Mouse (Mus musculus) mesoderm, embryonic 11.5 days (tissue): ENCODE results near the gene Gm10188.
A peak's percentile ranks its signal among the peaks of the same experiment; 100 is the strongest.

Source experiments
- DNase-seq: peaks from one replicate; pipeline ENCODE4 v3.0.0-alpha.2; 2012; ENCODE audit warnings: low read depth, low spot score

The Gm10188 gene

DNA sequence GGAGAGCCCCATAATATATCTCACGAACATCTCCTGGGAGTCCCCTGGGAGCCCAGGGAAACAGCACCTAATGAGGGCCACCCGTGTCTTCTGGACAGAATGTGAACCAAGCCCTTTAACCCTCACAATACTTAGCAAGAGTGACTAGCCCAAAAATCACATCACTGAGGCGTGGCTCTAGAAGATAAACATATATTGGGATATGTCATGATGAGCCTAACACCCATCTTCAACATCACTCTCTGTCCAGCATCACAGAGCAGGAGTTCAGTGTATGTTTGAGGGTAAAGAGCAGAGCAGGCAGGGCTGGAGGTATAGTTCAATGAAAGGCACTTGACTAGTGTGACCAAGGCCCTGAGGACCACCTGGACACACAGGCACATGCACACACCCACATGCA, at the start of gene Gm10188:
Gene Gm10188 (minus strand): TSS at position 101 of the 400 bp plus-strand sequence.
- DNase-seq: no peak

DNA sequence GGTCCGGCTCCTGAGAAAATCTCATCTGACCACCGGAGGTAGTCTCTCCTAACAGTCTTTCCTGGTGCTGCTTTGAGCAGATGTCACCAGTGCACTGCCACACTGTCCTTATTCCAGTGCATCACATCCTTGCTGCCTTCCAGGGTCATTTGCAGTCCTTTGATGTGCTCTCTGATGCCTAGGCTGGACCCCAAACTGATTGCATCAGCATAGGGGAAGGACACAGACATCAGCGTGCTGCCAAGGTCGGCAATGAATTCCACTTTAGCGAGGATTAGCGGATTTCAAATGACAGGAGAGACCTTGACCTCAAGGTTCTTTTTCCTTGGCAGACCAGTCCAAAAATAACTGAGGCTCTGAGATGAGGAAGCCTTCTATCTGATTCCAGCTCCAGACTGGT, 47.6 kb upstream of the Gm10188 start:
- DNase-seq: no peak

DNA sequence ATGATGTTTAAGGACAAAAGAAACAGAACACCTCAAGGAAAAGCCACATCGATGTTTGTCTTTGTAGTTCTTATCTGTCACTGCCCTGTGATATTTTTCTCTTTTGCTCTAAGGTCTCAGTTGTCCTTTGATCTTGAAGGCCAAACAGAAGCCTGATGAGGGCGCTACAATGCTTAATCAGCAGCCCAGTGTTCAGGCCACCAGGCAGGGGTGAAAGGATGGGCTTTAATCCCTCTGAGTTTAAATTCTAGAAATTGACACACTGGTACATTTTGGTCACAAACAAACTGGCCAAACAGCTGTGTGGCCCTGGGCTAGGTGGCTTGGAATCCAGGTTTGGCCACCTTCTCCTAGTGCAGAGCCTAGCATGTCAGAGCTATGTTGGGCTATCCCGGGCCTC, 47.1 kb upstream of the Gm10188 start:
- no peak for DNase-seq

DNA sequence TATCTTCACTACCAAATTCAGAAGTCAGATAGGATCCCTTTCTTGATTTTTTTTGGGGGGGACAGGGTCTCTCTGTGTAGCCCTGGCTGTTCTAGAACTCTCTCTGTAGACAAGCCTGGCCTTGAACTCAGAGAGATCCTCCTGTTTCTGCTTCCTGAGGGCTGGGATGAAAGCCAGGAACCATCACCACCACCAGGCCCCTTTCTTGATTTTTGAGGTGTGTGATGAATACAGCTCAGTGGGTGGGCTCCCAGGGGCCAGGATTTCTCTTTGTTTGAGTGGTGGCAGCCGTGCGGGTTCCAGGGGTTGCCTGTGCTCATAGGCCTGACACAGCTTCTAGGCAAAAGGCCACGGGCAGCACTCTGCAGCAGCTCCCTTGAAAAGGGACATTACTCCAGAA, 41.7 kb upstream of the Gm10188 start:
- DNase-seq: no peak

DNA sequence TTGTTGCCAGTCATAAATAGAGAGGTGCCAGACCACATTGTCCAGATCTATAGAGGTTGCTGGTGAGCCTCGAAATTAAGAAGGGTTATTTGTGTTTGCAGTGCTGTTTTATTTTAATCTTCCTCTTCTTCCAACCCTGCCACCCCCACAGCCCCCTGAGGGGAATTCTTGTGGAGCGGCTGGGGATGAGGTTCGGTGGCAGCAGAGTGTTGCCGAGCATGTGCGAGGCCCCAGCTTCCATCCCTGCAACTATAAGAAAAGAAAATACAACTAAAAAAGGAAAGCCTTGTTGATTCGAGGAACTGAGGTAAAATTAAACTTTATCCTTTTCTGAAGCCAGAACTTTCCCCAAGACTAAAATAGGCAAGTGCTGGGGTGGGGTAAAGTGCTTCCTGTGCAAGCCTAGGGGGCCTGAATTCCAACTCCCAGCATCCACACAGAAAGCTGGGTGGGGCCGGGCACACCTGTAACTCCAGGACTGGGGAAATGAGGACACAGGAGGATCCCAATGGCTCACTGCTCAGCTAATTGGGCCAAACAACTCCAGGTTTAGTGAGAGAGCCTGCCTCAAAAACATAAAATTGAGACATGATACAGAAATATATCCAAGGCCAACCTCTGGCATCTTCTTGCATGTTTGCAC, 39.0 kb upstream of the Gm10188 start:
- no peak for DNase-seq

DNA sequence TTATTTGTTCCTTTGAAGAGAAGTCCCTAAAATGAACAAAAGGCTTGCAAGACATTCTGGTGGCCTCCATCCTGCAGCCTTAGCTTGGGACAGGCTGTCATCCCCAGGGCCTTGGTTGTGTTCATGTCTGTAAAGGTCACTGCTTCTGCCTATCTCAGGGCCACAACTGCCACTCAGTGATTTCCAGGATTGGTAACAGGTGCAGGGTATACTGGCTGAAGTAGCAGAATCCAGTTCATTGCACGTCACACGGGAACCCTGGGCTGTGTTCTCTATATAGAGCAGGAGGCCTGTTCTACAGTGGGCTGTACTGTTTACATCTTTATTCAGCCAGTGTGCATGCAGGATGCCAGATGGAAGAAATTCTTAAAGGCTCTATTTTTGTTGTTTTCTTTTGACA, 38.4 kb upstream of the Gm10188 start:
- no peak for DNase-seq

DNA sequence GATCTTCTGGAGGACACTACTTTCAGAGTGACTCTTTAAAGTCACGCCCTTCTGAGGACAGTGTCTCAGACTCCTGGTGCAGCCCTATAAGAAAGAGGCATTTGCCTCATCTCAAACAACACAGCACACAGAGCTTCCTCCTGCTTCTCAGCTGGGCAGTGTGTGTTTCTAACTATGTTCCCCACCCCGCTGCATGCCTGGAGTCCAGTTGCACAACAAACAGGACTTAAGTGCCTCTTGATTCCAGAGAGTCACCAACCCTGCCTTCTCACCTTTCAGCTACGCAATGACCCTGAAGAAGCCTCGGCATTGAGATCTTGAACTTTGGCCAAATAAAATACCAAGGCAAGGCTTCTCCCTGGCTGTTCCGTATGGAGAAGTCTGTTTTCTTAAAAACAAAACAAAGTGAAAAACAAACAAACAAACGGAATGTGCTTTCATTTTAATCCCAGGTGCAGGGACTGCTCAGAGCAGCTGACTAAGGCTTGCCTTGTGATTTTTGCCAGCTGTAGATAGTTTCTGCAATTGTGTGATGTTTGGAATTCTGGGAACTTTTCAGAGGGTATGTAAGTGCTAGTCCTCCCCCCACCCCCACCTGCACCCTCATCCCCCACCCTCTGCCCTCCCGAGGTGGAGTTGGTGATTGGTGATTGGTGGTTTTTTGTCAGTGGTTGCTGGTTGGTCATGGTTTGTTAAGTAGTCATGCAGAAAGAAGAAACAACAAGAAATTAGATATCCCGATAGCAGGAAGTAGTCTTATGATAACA, 37.4 kb upstream of the Gm10188 start:
- no peak for DNase-seq

DNA sequence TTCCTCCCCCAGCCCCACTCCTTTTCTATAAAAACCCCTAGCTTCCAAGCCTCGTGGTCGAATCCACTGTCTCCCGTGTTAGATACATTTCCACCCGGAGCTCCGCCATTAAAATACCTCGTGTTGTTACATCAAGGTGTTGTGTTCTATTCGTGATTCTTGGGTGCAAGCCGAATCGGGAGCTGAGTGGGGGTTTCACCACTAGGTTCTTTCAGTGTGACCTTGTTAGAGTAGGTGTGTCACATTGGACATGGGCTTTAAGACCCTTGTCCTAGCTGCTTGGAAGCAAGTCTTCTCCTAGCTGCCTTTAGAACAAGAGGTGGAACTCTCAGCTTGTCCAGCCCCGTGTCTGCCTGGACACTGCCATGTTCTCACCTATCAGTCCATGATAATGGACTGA, 36.4 kb upstream of the Gm10188 start:
- DNase-seq: no peak

DNA sequence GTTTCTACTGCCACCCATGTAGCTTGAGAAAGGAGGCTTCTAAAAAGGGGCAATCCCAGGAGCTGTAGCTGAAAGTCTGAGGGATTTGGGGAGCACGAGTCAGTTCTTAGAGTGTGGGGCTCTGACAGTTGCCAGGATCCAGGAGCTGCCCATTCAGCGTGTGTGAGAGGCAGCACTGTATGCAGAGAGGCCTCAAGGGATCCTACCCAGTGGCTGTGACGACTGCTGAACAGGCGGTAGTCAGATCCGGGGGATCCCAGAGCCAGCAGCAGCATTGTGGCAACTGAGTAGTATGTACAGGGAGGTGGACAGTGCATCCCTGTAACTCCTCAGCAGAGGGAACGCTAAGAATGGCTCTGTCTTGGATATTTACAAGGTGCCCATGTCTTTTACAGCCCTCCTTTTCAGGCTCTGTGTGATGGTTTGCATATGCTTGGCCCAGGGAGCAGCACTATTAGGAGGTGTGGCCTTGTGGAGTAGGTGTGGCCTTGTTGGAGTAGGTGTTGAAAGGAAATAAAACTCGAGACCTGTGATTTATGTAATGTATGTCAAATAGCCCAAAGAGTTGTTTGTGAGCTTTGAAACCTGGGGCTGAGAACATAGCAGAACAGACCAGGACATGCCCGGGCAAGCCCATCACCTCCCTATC, 35.8 kb upstream of the Gm10188 start:
- no peak for DNase-seq

DNA sequence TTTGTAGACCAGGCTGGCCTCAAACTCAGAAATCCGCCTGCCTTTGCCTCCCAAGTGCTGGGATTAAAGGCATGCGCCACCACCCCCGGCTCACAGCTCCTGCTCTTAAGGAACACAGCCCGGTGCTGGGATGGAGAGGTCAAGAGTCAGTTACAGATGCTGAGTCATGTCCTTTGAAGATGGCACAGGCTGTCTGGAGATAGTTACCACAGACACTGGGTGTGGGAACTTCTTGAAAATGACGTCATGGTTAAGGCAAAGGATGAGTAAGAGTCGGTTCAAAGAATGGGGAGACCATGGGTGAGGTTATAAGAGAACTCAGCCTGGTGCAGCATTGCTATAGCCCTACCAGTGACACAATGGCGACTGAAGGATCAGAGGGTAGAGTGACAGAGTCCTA, 35.0 kb upstream of the Gm10188 start:
- no peak for DNase-seq

DNA sequence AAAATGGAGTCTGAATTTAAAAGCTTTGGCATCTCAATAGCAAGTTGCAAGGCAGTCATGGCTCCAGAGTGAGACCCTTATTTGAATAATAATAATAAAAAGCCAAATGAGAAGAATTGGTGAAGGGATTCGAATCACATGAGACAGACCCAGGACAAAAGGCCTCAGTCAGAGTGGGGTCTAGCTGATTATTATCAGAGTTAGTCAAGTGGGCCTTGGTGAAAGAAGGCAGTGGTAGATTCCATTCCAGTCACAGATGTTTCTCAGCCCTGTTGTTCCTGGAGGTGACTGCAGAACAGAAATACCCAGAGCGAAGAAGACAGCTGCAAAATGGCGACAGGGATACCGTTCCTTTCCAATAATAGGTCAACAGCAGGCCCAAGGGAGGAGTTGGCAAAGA, 34.1 kb upstream of the Gm10188 start:
- DNase-seq: no peak

DNA sequence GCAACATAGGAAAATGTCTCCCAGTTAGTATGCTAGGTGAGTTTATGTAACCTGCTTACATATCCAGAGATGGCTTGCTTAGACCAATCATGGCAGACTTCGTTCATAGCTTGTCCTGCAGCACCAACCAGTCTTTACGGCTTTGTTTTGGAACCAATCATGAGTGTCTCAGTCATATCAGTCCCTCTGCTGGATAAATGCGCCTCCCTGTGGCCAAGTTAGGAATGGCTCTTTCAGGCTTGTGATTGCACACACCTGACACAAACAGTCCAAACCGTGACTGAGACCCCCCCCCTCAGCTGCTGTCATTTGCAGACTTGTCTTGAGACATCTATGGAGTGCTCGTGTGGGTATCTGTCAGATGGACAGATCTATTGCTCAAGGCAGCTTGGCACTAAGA, 31.5 kb upstream of the Gm10188 start:
- DNase-seq: no peak

DNA sequence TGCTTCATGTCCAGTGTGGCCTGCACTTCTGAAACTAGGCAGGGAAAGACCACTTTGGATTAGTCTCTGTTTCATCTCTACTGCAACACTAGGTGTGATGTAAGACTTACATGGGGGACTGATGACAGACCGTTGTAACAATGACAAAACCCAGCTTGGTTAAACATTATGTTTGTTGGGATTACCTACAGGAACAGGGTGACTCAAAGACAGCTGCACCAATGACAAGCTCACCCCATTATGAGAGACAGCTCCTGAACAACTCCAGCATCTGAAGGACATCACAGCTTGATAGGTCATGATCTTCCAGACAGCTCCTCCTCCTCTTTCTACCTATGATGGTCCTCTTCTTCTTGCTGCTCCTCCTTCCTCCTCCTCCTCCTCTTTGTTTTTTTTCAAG, 30.8 kb upstream of the Gm10188 start:
- no peak for DNase-seq

DNA sequence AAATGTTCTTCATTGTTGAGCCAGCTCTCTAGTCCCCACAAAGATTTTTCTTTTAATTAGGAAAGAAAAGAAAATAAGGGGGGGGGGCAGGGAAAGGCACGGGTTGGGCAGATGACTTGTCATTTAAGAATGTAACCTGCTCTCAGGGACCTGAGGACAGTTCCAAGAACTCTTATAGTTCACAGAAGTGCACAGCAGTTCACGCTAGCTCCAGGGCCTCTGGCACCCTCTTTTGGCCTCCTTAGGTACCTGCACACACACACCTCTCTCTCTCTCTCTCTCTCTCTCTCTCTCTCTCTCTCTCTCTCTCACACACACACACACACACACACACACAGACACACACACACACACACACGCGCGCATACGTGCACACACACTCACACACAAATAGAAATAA, 24.9 kb upstream of the Gm10188 start:
- no peak for DNase-seq

DNA sequence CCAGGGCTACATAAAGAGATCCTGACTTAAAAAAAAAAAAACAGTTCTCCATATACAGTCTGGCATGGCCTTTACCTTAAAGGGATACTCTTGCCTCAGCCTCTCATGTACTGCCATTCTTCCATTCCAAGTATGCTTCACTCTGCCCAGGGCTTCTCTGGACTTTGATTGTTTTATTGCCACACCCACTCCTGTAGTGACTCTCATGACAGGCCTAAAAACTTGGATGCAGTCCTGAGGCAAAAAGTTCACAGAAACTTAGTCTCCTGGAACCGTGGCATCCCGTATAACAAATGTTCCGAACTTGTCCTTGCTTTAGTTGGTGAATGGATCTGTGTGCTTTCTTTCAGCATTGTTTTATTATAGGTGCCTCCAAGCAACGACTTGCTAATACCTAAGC, 17.1 kb upstream of the Gm10188 start:
- DNase-seq: no peak

DNA sequence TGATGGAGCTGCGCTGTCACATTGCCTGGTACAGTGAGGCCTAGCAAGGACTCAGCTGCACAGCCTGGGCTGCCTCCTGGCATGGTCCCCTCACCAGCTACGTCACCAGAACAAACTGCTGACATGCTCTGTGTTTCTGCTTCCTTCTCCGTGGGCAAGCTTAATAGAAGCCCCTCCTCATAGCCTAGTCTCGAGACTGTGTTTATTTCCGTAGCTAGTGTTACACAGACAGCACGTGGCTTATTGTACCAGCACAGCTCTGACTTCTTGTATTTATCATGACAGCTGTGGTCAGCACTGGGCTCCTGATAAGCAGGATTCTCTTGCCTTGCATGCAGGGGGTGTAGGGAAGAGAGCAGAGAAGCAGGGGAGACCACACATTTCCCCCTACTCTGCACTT, 16.6 kb upstream of the Gm10188 start:
- no peak for DNase-seq

DNA sequence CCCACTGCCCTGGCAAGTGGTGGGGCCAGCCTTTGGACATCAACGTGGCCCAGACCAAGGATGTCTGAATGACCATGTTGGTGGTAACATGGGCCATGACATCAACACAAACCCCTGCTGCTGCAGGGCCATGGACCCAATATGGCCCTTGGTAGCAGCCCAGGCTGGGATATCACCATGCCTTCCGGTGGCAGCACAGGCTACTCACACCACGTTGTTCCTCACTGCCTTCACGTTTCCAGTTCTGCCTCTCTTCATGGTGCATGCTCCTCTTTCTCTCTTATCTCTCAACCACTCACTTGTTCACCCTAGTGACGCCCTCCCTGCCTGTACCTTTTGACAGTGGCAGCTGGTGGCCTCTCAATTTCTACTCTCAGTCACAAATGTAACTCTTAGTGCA, 15.4 kb upstream of the Gm10188 start:
- no peak for DNase-seq

DNA sequence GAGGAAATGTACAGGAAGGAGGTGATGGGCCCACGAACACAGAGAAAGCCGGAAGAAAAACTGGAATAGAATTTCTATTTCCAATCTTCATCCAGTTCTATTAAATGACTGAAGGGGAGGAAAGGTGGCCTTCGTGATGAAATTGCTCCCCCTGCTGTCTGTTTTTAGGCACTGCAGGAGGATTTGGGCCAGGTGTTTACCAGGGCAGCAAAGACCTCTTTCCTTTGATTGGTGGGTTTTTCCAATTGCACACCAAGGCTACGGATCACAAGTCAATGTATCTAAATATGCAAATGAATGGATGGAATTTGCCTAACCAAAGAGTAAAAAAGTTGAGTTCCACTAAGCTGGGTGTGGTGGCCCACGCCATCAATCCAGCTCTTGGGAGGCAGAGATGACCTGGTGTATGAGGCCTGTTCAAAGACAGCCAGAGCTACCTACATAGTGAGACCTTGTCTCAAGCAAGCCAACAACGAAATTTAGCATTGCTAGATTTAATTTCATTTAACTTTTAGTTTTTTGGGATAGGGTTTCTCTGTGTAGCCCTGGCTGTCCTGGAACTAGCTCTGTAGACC, 8.1 kb upstream of the Gm10188 start:
- DNase-seq: peak; percentile 65

DNA sequence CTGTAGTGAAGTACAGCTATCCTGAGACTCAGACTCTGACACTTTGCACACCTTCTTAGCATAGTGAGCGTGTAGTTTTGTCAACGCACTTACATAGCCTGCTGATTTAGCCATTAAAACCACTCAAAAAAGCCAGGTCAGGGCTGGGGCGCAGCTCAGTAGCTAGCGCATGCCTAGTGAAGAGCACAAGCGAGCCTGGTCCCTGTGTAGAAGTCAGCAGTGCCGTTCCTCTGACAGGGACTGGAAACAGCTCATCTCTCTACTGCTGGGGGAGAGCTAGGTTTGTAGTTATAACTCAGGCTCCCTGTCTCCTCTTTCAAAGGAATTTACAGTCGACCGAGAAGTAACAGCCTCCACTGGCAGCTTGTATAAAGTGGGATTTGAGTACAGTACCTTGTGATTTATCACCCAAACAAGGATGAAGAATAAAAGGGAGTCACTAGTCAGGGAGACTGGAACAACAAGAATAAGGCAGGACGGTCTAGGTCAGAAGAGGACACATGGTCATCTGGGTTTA, 5.2 kb upstream of the Gm10188 start:
- no peak for DNase-seq

DNA sequence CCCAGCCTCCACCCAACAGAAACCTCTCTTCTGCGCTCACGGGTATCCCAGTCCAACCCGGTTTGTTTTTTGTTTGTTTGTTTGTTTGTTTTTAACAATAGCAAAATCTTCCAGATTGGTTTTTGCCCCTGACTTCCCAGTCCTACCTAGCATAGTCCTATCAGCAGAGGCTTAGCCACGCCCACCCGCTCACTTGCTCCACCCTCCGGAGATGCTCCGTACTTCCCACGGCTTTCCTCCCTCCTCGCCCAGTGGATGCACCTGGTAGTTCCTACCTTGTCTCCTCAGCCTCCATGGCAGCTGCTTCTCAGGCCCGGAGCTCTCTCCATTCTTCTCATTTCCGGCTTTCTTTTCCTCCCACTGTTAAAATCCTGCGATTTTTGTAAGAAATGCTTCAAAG, 4.0 kb upstream of the Gm10188 start:
- DNase-seq: peak; percentile 61

DNA sequence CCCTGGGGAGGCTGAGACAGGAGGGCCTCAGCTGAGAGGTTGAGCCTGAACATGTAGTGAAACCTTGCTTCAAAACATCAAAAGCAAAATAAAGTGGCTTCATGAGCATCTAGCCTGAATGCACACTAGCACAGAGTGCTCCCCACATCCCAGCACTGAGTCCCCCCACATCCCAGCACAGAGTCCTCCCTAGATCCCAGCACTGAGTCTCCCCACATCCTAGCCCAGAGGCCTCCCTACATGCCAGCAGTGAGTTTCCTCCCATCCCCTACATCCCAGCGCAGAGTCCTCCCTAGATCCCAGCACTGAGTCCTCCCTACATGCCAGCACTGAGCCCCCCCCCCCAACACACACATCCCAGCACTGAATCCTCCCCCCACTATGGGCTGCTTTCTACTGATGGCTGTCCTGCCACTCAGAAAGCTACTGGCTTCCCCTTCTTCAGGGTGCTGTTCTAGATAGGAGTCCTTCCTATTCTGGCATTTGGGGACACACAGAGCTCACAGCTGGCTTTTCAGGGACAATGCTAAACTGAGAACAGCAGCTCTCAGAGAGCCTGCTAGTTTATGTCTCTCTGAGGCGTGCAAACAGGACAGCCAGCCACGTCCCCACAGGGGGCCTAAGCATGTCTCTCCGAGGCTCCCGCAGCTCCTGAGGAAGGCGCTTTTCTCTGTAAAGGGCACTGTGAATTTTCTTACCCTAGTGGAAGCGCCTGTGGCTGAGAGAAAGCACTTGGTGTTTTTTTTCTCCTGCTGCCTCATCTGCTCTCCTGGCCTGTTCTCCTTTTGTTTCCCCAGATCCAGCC, 2.1 kb upstream of the Gm10188 start:
- no peak for DNase-seq
